Mouse (Mus musculus) kidney, postnatal 0 days (tissue): ENCODE results near the gene Cnot3. TPM values are rescaled to one million over a fixed set of nuclear protein-coding genes. Genes with fewer than 3 reads are reported as not detected.

Experiments used
- ATAC-seq: fragments of 200-750 bp; cut with Nextera tagmentation; replicated peaks from 2 replicates; pipeline ENCODE4 v1.8.0; 2017; ENCODE audit warnings: low read depth, moderate number of reproducible peaks, moderate TSS enrichment, moderate library complexity; ENCODE audit not compliant: low FRiP score
- DNase-seq: peaks from one replicate; pipeline ENCODE4 v3.0.0-alpha.2; 2016; ENCODE audit warnings: low spot score
- H3K27ac ChIP-seq: fragments of 300-500 bp; sonication (generic); 2 replicates; pipeline ENCODE4 v1.5.1; 2014; ENCODE audit warnings: mild to moderate bottlenecking
- H3K27me3 ChIP-seq: fragments of 300-500 bp; sonication (generic); 2 replicates; pipeline ENCODE4 v1.6.1; 2014; ENCODE audit warnings: low read length, mixed read lengths; ENCODE audit not compliant: insufficient read depth
- H3K36me3 ChIP-seq: fragments of 300-500 bp; sonication (generic); 2 replicates; pipeline ENCODE4 v1.6.1; 2014; ENCODE audit warnings: low read length, mixed read lengths; ENCODE audit not compliant: insufficient read depth
- H3K4me1 ChIP-seq: fragments of 300-500 bp; sonication (generic); replicated peaks from 2 replicates; pipeline ENCODE4 v1.6.1; 2014; ENCODE audit warnings: antibody characterized with exemption, low read length, mixed read lengths; ENCODE audit not compliant: insufficient read depth
- H3K4me2 ChIP-seq: fragments of 300-500 bp; sonication (generic); 2 replicates; pipeline ENCODE4 v1.6.1; 2014; ENCODE audit warnings: mild to moderate bottlenecking, low read length, moderate library complexity, mixed read lengths
- H3K4me3 ChIP-seq: fragments of 300-500 bp; sonication (generic); replicated peaks from 2 replicates; pipeline ENCODE4 v1.5.1; 2014; ENCODE audit warnings: low read depth, low read length
- H3K9ac ChIP-seq: fragments of 300-500 bp; sonication (generic); 2 replicates; pipeline ENCODE4 v1.6.1; 2014; ENCODE audit warnings: low read depth, low read length
- H3K9me3 ChIP-seq: fragments of 300-500 bp; sonication (generic); replicated peaks from 2 replicates; pipeline ENCODE4 v1.6.1; 2016; ENCODE audit warnings: low read length, inconsistent platforms, mixed read lengths
- CTCF ChIP-seq: IDR thresholded peaks from 2 replicates; pipeline ENCODE4 v1.5.1; 2016; ENCODE audit warnings: antibody characterized with exemption, low read depth, mild to moderate bottlenecking, moderate library complexity
- WGBS: fragments of 180-500 bp; shearing (Covaris S2); extraction: QIAGEN DNeasy Blood & Tissue Kit; methylation state at CpG from one replicate; pipeline ENCODE4 v1.1.7; 2014; 5-methylcytosine and 5-hydroxymethylcytosine counted together
- polyA plus RNA-seq: library from polyadenylated mRNA; unstranded; fragments of >200 nt; fragmentation: Nextera tagmentation; extraction: Ambion mirVana; gene quantifications from 2 replicates; pipeline ENCODE4 v1.2.1, GENCODE M21; 2015

The Cnot3 gene
- polyA plus RNA-seq, 1 experiment from 2014 or later, result 41.7 TPM

- peak within 1 kb of the TSS; percentile 60 for H3K4me2 ChIP-seq
- ATAC-seq (peak; percentile 96), DNase-seq (peak; percentile 95)
- H3K4me1 ChIP-seq, result no peaks in the 10 kb centered on the region
- peak within 1 kb of the TSS; percentile 89 for H3K4me3 ChIP-seq
- H3K36me3 ChIP-seq, result peaks cover 27% of the 10 kb centered on the region
- H3K9me3 ChIP-seq, result no peaks in the 10 kb centered on the region
- H3K27me3 ChIP-seq, result no peaks in the 10 kb centered on the region
- WGBS, result 2% methylated on average over 30 of the region's 32 CpGs
- TF ChIP-seq CTCF, result no peak
- peak within 1 kb of the TSS; percentile 79 for H3K9ac ChIP-seq
- H3K27ac ChIP-seq, result peak within 1 kb of the TSS; percentile 81
Measured at GRCm38 (mm10) chr7:3617242-3617995, 27.6 kb upstream of the Cnot3 start, which contains the start of gene Ndufa3. Gene Ndufa3 (plus strand): TSS chr7:3617373.

GRCm38 (mm10) chr7:3629030-3629429 is 16.0 kb upstream of the Cnot3 start:
- Histone ChIP-seq H3K4me3 (peak overlapping the region; percentile 66), H3K27me3 (no peaks in the 10 kb centered on the region), H3K4me1 (peaks cover 8% of the 10 kb centered on the region), H3K36me3 (0 out of 2 replicates have a peak, but pooled peaks cover 16% of the 10 kb centered on the region), H3K9me3 (no peaks in the 10 kb centered on the region), H3K9ac (peak overlapping the region; percentile 77), H3K4me2 (peak overlapping the region; percentile 93), H3K27ac (no peak overlapping the region)
- ATAC-seq, result no peak; the same call in 1 of the 2 replicates
- 36% methylated on average over 4 of the region's 4 CpGs for WGBS
- TF ChIP-seq CTCF, result no peak
- no peak for DNase-seq

- H3K4me3 ChIP-seq, result peak within 1 kb of the TSS; percentile 66
- peak within 1 kb of the TSS; percentile 77 for H3K9ac ChIP-seq
- H3K9me3 ChIP-seq, result no peaks in the 10 kb centered on the region
- H3K27me3 ChIP-seq, result no peaks in the 10 kb centered on the region
- DNase-seq (peak; percentile 97), ATAC-seq (peak; percentile 93)
- H3K36me3 ChIP-seq, result 0 out of 2 replicates have a peak, but pooled peaks cover 19% of the 10 kb centered on the region
- no peak for TF ChIP-seq CTCF
- WGBS, result 1% methylated on average over 47 of the region's 47 CpGs
- peak within 1 kb of the TSS; percentile 90 for H3K27ac ChIP-seq
- peak within 1 kb of the TSS; percentile 93 for H3K4me2 ChIP-seq
- peaks cover 8% of the 10 kb centered on the region for H3K4me1 ChIP-seq
Measured at GRCm38 (mm10) chr7:3629543-3630477, 15.3 kb upstream of the Cnot3 start, which contains the start of the genes Tfpt and Prpf31. Gene Tfpt (minus strand): TSS chr7:3629929. Gene Prpf31 (plus strand): TSS chr7:3629985.

GRCm38 (mm10) chr7:3630478-3630815 is 14.6 kb upstream of the Cnot3 start:
- Histone ChIP-seq H3K9me3 (no peaks in the 10 kb centered on the region), H3K4me1 (peaks cover 8% of the 10 kb centered on the region), H3K36me3 (0 out of 2 replicates have a peak, but pooled peaks cover 25% of the 10 kb centered on the region), H3K27me3 (no peaks in the 10 kb centered on the region), H3K4me3 (peak overlapping the region; percentile 66), H3K4me2 (peak overlapping the region; percentile 93), H3K27ac (0 out of 2 replicates have a peak overlapping the region, but pooled peaks have one; percentile 31), H3K9ac (peak overlapping the region; percentile 77)
- TF ChIP-seq CTCF, result no peak
- 53% methylated on average over 3 of the region's 3 CpGs for WGBS
- ATAC-seq, result no peak
- no peak for DNase-seq

GRCm38 (mm10) chr7:3643412-3643811 is 1.7 kb upstream of the Cnot3 start:
- Histone ChIP-seq H3K4me2 (no peak overlapping the region), H3K9me3 (no peaks in the 10 kb centered on the region), H3K36me3 (peaks cover 17% of the 10 kb centered on the region; the same call in 1 of the 2 replicates), H3K27me3 (no peaks in the 10 kb centered on the region), H3K9ac (no peak overlapping the region), H3K4me3 (no peak overlapping the region), H3K27ac (no peak overlapping the region), H3K4me1 (peaks cover 22% of the 10 kb centered on the region)
- no peak for TF ChIP-seq CTCF
- ATAC-seq, result no peak
- 68% methylated on average over 5 of the region's 5 CpGs for WGBS
- no peak for DNase-seq

GRCm38 (mm10) chr7:3643843-3644242 is 1.2 kb upstream of the Cnot3 start:
- 16% methylated on average over 9 of the region's 9 CpGs for WGBS
- DNase-seq (no peak), ATAC-seq (no peak)
- Histone ChIP-seq H3K27ac (0 out of 2 replicates have a peak overlapping the region, but pooled peaks have one; percentile 71), H3K9me3 (no peaks in the 10 kb centered on the region), H3K4me2 (peak overlapping the region; percentile 55), H3K4me1 (peaks cover 26% of the 10 kb centered on the region), H3K4me3 (peak overlapping the region; percentile 85), H3K27me3 (no peaks in the 10 kb centered on the region), H3K36me3 (peaks cover 14% of the 10 kb centered on the region; the same call in 1 of the 2 replicates), H3K9ac (0 out of 2 replicates have a peak overlapping the region, but pooled peaks have one; percentile 24)
- no peak for TF ChIP-seq CTCF
